Mouse (Mus musculus): ENCODE data around the gene Myo16.

The Myo16 gene

DNA sequence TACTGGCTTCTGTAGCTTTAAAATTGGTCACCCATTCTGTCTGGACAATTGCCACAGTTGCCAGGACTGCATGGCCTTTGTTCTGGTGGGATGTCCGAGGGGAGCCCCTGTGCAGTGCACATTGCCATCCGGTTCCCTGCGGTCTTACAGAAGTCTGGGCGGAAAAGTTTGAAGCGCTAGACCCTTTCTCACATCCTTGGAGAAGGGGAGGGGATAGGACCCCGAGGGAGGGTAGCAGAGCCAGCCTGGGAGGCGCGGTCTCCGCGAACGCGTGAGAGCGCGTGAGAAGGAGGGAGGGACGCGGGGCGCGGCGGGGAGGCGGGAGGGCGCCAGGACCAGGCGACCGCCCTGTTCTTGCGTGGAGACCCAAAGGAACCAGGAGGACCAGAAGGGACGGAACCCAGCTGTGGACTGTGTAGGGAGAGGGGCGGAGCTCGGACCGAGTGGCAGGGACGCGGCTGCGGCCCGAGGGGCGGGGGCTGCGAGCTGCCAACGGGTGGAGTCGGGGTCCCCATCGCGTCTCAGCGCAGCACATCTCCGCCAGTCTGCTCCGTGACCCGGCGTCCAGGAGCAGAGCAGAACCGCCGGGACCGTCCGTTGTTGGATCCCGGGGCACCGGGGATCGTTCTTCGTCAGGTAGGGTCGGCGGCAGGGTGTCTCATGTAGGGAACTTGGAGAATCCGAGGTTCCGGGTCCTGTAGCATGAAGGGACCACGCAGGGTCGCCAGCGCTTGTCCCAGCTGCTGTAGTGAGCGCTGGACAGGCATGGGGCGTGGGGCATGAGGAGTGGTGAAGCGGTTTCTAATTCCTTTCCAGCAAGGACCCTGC is at the start of gene Myo16:
Gene Myo16, plus strand, starts transcription at position 301 of the 828 bp plus-strand sequence.
- ChIA-PET POLR2A (interaction anchor here in 1 of 4 experiments (0.9 kb wide), 1 partner anchor 26 kb away, joined by 3 read pairs; no protein-coding TSS in a partner anchor), CTCF (interaction anchor here in 1 of 4 experiments (1.3 kb wide), 1 partner anchor 10 kb away, joined by 5 read pairs; no protein-coding TSS in a partner anchor)

DNA sequence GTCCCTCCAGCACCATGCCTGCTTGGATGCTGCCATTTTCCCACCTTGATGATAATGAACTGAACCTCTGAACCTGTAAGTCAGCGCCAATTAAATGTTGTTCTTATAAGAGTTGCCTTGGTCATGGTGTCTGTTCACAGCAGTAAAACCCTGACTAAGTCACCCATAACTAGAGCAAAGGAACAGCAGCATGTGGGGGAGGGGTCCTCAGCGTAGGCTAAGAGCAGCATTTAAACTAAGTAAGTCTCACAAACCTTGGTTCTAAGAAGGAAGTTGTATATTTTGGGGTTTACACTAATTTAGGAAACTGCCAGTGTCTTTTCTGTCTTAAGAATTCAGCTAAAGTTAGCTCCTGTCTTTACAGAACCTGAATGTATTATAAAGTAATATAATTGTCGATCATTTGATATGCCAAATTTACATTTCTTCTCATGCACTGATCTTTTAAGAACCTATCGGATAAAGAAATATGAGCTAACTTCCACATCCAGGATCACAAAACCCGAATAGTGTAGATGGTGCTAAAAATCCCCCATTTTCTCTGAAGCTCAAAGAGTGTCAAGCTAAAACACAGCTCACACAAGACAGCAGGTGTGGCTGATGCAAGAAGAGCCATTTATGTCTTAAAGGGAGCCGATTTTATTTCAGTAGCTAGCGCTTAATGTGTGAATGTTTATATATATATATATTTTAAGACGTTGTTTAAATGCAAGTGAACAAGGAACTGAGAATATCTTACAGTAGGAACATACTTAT is 45.0 kb upstream of the Myo16 start:
- CTCF ChIA-PET: no interaction called here
- POLR2A ChIA-PET: no interaction called here

DNA sequence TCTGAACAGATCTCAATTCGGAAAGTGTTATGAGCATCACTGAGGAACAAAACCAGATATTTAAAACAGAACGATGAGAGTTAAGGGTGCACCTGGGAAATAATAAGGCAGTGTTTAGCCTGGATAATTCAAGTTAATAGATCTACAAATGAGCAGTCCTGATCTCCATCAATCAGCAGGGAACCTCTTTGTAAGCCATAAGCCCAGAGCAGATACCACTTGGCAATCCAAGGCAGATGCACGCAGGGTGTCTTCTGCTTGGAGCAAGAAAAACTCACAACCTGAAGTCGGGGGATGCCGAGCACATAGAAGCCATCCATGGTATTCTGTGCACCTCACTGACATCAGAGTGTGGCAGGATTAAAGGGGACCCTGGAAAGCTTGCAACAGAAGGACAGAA is 31.0 kb upstream of the Myo16 start:
- ChIA-PET POLR2A (no interaction called here), CTCF (no interaction called here)

DNA sequence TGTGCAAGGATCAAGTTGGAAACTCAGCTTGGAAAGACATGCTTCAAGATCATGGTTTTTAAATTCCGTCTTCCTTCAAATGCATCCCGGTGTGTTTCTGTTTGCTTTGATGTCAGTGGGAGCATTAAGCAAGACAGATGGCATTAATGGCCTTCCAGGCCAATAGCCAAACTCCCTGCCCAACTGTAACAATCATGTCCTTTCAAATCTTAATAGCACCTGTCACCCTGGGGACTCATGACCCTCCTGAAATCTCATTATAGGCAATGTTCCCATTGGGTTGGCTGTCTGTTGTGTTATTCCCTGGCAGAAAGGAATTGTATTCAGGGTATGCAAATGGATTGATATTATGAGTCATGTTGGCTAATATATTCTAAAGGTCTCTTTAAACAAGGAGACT is 30.3 kb upstream of the Myo16 start:
- ChIA-PET POLR2A (no interaction called here), CTCF (no interaction called here)

DNA sequence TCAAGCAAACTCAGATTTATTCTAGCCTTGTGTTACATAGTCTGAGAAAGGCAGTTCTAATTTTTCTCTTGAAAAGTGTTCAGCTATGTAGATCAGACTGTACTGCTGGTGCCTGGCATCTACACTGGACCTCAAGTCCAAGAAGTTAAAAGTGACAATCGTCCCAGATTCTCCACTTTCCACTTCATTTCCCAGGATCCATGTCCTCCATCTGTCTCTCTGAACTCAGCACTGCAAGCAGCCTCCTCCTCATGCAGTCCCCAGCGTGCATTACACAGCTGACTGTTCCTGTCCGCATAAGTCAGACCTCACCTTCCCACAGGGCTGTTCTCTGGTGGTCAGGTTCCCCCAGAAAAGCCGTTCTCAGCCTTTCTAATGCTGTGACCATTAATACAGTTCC is 28.0 kb upstream of the Myo16 start:
- CTCF ChIA-PET: no interaction called here
- POLR2A ChIA-PET: no interaction called here

DNA sequence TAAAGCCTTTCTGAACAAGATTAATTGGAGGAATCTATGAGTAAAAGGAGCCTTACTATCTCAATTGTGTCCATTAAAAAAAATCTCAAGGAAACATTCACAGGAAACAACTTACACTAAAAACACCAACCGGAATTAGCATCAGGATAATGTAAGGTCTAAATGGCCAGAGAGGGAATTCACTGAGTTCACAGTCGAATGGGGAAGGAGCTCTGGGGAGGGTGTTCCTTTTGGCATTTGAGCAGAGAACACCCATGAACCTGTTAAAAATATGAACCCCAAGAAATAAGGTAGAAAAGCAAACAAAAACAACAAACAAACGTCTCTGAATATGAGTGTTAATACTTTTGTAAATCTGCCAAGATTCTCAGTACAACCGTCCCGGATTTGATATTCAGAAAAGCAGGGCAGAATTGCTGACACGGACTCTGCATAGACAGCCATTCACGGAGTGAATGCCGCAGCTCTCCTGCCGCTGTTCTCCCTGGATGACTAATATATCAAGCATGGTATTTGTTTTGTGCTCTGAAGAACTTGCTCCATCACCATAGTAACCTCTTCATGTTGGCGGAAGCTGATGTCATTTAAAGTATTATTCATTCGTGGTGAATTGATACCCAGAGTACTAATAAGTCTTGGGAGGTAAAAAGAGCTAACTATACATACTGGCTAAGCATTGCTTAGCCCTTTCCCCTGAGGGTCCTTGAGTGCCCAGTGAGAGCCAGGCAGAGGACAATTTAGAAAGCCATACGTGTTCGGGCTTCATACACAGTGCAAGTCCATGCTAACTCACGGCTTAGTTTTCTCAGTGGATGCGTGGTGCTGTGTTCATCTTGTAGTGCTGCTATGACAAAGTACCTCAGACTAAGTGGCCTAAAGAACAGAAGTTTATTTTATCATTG is 22.9 kb upstream of the Myo16 start:
- ChIA-PET POLR2A (no interaction called here), CTCF (no interaction called here)

DNA sequence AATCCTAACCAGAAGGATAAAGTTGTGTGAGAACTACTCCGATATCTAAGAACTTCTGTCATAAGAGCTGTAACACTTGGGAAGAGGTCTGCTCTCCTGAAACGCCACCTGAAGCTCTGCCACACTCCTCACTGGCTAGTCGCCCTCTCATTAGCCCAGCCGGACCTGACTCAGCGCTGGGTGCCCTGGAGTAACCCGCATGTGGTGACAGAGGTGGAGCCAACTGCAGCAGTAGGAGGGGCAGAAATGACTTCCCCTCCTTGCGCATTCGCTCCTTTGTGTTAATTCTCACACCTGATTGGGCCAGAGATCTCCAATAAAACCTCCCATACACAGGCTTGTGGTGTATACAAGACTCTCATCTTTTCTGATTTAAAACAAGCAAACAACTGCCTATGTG is 14.2 kb upstream of the Myo16 start:
- POLR2A ChIA-PET: no interaction called here

DNA sequence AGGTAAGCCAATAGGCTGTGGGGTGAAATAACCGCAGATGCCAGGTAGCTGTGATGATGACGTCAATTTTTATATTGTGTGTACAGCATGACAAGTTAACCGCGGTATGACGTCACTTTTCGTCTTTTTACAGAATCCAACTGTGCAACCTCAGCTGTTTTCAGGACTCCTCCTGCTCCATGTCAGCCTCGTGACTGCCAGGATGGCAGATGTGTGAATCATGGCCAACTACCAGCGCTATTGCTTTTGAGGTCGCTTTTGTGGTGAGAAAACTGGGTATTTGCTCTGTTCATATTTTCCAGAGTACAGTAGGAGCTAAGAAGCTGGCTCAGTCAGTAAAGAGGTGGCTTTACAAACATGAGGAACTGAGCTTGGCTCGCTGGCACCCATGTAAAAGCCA is 9.8 kb upstream of the Myo16 start:
- CTCF ChIA-PET: interaction anchor here in 2 of 4 experiments (0.6 to 1.2 kb wide), 2 partner anchors 10 to 389 kb away, joined by 3 to 5 read pairs; partner anchors contain the start of gene Myo16 (in 1 of the 2)
- POLR2A ChIA-PET: no interaction called here

More for the DNA sequence above, 14.2 kb upstream of the Myo16 start:
- CTCF ChIA-PET: no interaction called here

DNA sequence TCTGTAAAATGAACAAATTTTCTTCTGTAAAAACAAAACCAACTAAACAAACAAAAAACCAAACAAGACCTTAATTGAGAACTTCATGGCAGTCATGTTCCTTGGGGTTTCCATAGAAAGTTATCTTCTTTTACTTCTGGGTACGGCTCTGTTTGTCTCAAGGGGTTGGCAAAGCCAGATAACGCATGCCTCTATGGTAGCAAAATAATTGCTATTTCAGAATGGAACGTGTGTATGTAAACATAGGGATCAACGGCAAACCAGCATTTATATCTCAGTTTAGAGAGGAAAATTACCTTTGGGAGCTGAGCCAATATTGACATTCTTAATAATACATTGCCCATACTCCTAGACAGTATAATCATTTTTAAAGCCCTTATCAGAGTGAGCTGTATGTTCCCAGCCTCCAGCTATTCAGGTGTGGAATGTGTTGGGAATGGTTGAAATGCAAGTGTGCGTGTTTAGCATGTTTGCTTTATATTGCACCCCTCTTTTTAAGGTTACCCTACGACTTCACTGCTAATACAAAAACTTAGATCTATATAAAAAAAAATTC is 1.9 kb upstream of the Myo16 start:
- ChIA-PET POLR2A (no interaction called here), CTCF (no interaction called here)

DNA sequence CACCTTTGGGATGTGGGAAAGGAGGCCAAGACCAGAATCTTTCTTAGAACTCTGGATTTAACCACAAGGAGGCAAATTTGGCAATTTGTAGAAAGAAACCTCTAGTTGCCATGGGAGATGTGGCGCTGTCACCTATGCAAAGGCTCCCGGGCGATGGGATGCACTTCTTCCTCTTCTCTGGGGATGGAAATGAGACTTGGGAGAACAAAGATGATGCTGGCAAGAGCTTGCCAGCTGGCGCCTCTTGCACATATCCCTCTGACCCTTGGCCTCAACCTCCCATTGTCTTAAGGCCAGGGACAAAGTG is 681 bp downstream of the Myo16 start:
- ChIA-PET CTCF (interaction anchor here in 2 of 4 experiments (0.7 to 1.3 kb wide), 2 partner anchors 10 to 58 kb away, joined by 4 to 5 read pairs; no protein-coding TSS in a partner anchor), POLR2A (interaction anchor here in 1 of 4 experiments (0.9 kb wide), 1 partner anchor 25 kb away, joined by 3 read pairs; no protein-coding TSS in a partner anchor)

DNA sequence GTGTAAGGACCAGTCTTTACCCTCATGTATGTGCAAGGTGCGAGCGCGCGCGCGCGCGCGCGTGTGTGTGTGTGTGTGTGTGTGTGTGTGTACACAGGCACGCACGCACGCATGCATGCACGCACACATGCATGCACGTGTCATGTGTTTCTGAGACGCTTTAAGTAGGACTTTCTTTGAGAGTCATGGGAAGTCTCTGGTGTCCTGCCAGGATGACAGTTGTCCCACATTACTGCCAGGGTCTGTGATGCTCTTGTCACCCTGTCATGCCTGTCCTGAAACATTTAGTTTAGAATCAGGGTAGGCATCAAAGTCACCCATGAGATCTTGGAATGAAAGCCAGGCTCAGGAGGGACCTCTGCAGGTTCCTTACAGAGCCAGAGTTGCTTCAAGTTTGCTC is 1.4 kb downstream of the Myo16 start:
- ChIA-PET POLR2A (no interaction called here), CTCF (interaction anchor here in 1 of 4 experiments (0.7 kb wide), 1 partner anchor 57 kb away, joined by 4 read pairs; no protein-coding TSS in a partner anchor)

DNA sequence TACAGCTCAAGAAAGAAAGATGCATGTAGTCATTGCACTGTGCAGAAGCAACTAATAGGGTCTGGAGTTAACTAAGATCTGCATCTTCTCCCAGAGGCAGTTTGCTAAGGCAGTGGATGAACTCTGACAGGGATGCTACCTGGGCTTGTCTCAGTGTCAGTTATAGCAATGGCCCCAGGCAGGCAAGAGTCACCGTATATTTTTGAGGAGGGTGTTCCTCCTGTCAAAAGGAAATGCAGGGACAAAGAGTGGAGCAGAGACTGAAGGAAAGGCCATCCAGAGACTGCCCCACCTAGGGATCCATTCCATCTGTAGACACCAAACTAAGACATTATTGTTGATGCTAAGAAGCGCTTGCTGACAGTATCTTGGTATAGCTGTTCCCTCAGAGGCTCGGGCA is 7.4 kb downstream of the Myo16 start:
- CTCF ChIA-PET: no interaction called here

DNA sequence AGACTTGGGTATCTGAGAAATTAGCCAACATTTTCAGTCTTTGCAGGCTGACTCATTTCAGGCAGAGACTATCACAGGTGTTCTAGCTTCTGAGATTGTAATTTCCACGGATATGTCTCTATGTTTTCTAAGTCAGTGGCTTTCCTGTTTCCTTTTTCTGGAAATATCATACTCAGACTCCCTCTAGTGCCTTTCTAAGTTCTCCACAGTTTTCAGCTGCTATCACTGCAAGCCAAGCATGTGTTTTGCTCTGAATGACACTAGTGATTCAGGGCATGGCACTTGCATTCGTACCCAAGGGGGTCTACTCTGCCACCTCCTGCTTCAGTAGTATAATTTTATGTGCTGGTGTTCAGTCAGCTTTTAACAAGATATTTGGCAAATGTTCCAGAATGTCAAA is 11.2 kb downstream of the Myo16 start:
- ChIA-PET CTCF (interaction anchor here in 1 of 4 experiments (0.7 kb wide), 1 partner anchor 24 kb away, joined by 3 read pairs; no protein-coding TSS in a partner anchor), POLR2A (no interaction called here)

More for the DNA sequence above, 7.4 kb downstream of the Myo16 start:
- POLR2A ChIA-PET: interaction anchor here in 1 of 4 experiments (0.7 kb wide), 1 partner anchor 44 kb away, joined by 3 read pairs; no protein-coding TSS in a partner anchor

DNA sequence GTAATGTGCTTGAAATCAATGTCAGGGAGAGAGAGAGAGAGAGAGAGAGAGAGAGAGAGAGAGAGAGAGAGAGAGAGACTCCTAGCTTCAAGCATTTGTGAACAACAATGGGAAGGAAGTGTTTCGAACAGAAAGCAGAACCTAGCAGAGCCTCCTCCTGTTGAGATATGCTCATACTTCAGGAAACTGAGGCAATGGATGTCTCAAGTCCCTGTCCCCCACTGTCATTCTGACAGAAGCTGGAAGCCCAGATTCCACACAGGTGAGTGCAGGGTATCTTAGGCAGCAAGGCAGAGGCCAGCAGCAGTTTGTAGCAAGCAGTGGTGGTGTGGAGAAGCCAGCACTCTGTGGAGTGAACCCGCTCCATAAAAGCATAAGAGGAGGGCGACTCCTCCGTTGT is 14.6 kb downstream of the Myo16 start:
- POLR2A ChIA-PET: no interaction called here
- CTCF ChIA-PET: no interaction called here

DNA sequence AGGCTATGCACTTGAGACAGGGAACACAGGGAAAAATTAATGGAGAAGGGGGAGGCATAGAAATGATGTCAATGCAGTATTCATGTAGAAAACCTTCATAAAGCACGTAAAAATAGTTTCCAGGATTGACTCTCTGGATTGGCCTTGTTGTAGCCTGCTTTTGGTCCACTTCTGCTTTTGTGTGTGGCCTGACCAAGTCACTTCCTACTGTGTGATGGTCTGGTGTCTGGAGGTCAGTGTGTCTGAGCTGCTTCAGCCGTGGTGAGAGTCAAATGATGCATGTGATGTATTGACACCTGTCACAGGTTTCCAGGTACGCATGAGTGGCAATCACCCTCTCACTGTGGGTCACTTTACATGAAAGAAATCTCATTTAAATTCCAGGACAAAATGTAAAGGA is 16.2 kb downstream of the Myo16 start:
- CTCF ChIA-PET: no interaction called here
- POLR2A ChIA-PET: no interaction called here

DNA sequence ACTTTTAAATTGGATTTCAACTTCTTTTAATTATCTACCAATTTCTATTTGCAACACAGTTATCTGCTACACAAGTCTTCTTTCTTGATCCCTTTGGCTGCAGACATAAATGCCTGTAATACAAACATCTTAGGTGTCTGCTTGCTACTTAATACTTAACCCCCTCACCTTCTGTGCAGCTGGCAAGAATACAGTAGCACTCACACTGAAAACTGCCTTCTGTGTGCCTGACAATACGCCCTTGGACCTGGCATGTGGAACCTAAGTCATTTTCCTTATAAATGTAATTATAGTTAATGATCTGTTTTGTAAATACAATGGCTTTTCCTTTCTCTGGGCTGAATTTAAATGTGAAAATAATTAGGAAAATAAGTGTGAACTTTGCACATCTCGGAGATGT is 17.6 kb downstream of the Myo16 start:
- ChIA-PET POLR2A (no interaction called here), CTCF (no interaction called here)

DNA sequence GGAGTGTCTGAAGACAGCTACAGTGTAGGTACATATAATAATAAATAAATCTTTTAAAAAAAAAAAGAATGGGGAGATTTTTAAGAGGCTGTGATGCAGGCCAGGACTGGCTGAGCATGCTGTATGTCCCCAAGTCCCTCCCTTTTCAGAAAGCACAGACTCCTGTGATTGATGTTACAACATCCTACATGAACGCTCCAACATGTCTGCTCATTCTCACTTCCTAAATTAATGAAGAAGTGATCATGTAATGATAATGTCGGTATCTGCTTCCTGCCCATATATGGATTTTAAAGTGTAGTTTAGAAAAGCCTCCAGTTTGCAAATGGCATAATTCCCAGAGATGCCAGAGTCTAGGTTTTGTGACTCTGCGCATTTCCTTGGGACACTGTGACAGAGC is 18.6 kb downstream of the Myo16 start:
- ChIA-PET CTCF (no interaction called here), POLR2A (no interaction called here)

DNA sequence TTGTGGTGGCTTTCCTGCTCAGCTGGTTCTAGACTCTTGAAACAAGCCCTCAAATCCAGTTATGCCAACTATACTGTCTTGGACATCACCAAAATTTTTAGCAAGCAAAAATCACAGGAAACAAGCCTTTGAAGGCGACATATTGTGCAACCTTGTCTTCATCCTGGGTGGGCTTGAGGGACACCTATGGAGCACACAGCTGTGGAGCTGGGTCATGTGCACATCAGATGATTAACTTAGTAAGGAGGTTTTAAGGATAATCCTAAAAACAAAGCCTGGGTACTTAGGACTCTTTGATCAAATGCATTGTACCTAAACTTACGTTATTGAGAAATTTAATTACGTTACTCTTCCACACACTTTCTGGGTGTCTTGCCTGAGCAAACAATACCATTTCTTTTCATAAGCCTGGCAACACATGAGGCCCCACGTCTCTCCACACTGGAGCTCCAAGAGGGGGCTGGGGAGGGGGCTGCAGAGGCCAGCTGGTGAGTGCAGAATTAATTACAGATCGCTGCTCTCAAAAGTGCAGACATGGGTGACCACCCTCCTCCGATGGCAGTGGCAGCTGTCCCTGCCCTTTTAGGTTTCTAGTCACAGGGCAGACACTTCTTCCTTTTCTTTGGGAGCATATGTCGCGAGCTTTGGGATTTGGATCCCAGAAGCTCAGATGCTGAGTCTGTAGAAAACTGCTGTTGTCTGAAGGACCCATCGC is 19.5 kb downstream of the Myo16 start:
- POLR2A ChIA-PET: no interaction called here

DNA sequence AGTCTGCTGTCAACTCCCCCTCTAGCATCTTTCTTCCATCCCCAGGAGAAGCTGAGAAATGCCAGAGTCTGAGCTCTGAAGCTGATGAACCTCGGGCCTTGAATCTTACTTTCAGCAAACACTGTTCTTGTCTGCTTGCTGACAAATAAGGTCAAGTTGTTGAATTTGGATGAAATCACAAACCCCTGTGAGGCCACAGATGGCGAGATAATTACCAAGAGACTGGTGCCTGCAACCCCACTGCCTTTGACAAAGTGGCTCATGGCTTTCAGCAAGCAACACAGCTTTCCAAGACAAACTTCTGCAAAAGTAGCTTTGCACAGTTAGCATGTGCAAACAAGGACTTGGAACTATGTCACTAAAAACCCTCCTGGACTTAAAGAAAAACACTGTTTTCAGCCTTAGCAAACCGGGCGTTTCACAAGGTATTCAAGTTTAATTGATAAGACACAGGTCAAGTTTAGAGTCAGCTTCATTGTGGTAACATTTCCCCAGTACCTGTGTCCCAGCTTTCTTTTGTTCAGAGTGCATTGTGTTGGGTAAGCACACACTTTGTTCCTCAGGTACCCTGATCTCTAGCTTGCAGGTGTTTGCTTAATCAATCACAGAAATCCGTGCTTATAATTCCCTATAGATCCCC is 20.6 kb downstream of the Myo16 start:
- ChIA-PET POLR2A (no interaction called here), CTCF (no interaction called here)

More for the DNA sequence above, 19.5 kb downstream of the Myo16 start:
- CTCF ChIA-PET: no interaction called here

Data from embryonic stem cell, embryonic (primary cell).